Mouse (Mus musculus): ENCODE measurements around the gene Pgp. TPM values are rescaled to one million over a fixed set of nuclear protein-coding genes. Genes with fewer than 3 reads are reported as not detected.

The Pgp gene
- polyA plus RNA-seq, 1 experiment from 2014 or later = 71.1 TPM

Other genes with a start within 250 kb of the Pgp start
- gene Tedc2, start 249.5 kb upstream of the Pgp start, polyA plus RNA-seq (2015; fragmentation: Nextera tagmentation; extraction: Ambion mirVana) = 4.2 and 5.7 TPM in 2 replicates
- 37.0 and 43.2 TPM in 2 replicates for gene Ccnf, start 218.9 kb upstream of the Pgp start, polyA plus RNA-seq (2015; fragmentation: Nextera tagmentation; extraction: Ambion mirVana)
- gene Abca17, start 119.3 kb upstream of the Pgp start, polyA plus RNA-seq (2015; fragmentation: Nextera tagmentation; extraction: Ambion mirVana) = not detected in 2 replicates
- 6.8 and 9.8 TPM in 2 replicates for gene Abca3, start 118.4 kb upstream of the Pgp start, polyA plus RNA-seq (2015; fragmentation: Nextera tagmentation; extraction: Ambion mirVana)
- gene Rnps1, start 55.8 kb upstream of the Pgp start, polyA plus RNA-seq (2015; fragmentation: Nextera tagmentation; extraction: Ambion mirVana) = 211 and 215 TPM in 2 replicates
- gene Eci1, start 43.8 kb upstream of the Pgp start, polyA plus RNA-seq (2015; fragmentation: Nextera tagmentation; extraction: Ambion mirVana) = 333 and 371 TPM in 2 replicates
- gene Dnase1l2, start 27.3 kb upstream of the Pgp start, polyA plus RNA-seq (2015; fragmentation: Nextera tagmentation; extraction: Ambion mirVana) = 1.5 and 2.1 TPM in 2 replicates
- gene E4f1, start 79 bp upstream of the Pgp start, polyA plus RNA-seq (2015; fragmentation: Nextera tagmentation; extraction: Ambion mirVana) = 27.7 and 28.8 TPM in 2 replicates
- gene Bricd5, start 3.5 kb downstream of the Pgp start, polyA plus RNA-seq (2015; fragmentation: Nextera tagmentation; extraction: Ambion mirVana) = 0.21 and 0.25 TPM in 2 replicates
- gene Mlst8, start 8.7 kb downstream of the Pgp start, polyA plus RNA-seq (2015; fragmentation: Nextera tagmentation; extraction: Ambion mirVana) = 18.7 and 19.5 TPM in 2 replicates
- gene Caskin1, start 18.2 kb downstream of the Pgp start, polyA plus RNA-seq (2015; fragmentation: Nextera tagmentation; extraction: Ambion mirVana) = 0.24 and 0.52 TPM in 2 replicates
- 77.6 and 80.7 TPM in 2 replicates for gene Traf7, start 57.5 kb downstream of the Pgp start, polyA plus RNA-seq (2015; fragmentation: Nextera tagmentation; extraction: Ambion mirVana)
- gene Rab26, start 63.8 kb downstream of the Pgp start, polyA plus RNA-seq (2015; fragmentation: Nextera tagmentation; extraction: Ambion mirVana) = 0.87 and 0.92 TPM in 2 replicates
- 17.6 and 18.4 TPM in 2 replicates for gene Pkd1, start 79.4 kb downstream of the Pgp start, polyA plus RNA-seq (2015; fragmentation: Nextera tagmentation; extraction: Ambion mirVana)
- gene Tsc2, start 162.2 kb downstream of the Pgp start, polyA plus RNA-seq (2015; fragmentation: Nextera tagmentation; extraction: Ambion mirVana) = 48.1 and 53.3 TPM in 2 replicates
- 11.2 and 12.7 TPM in 2 replicates for gene Nthl1, start 162.3 kb downstream of the Pgp start, polyA plus RNA-seq (2015; fragmentation: Nextera tagmentation; extraction: Ambion mirVana)
- gene Slc9a3r2, start 179.9 kb downstream of the Pgp start, polyA plus RNA-seq (2015; fragmentation: Nextera tagmentation; extraction: Ambion mirVana) = 50.8 and 63.9 TPM in 2 replicates
- gene Npw, start 188.1 kb downstream of the Pgp start, polyA plus RNA-seq (2015; fragmentation: Nextera tagmentation; extraction: Ambion mirVana) = 0.62 TPM in 1 of 2 replicates, not detected in the other
- 11.9 and 17.0 TPM in 2 replicates for gene Zfp598, start 199.3 kb downstream of the Pgp start, polyA plus RNA-seq (2015; fragmentation: Nextera tagmentation; extraction: Ambion mirVana)
- gene Syngr3, start 219.6 kb downstream of the Pgp start, polyA plus RNA-seq (2015; fragmentation: Nextera tagmentation; extraction: Ambion mirVana) = 0.60 and 0.67 TPM in 2 replicates
- 27.6 and 29.7 TPM in 2 replicates for gene Gfer, start 225.8 kb downstream of the Pgp start, polyA plus RNA-seq (2015; fragmentation: Nextera tagmentation; extraction: Ambion mirVana)
- gene Noxo1, start 225.8 kb downstream of the Pgp start, polyA plus RNA-seq (2015; fragmentation: Nextera tagmentation; extraction: Ambion mirVana) = 0.97 and 1.2 TPM in 2 replicates
- 44.3 and 47.5 TPM in 2 replicates for gene Tbl3, start 237.3 kb downstream of the Pgp start, polyA plus RNA-seq (2015; fragmentation: Nextera tagmentation; extraction: Ambion mirVana)
- gene Rnf151, start 247.7 kb downstream of the Pgp start, polyA plus RNA-seq (2015; fragmentation: Nextera tagmentation; extraction: Ambion mirVana) = not detected in 2 replicates
- gene Rps2, start 247.7 kb downstream of the Pgp start, polyA plus RNA-seq (2015; fragmentation: Nextera tagmentation; extraction: Ambion mirVana) = 843 and 891 TPM in 2 replicates

Data from heart, embryonic 16.5 days (tissue).